Mouse (Mus musculus): ENCODE results near the gene Kdelc2. TPM values are rescaled to one million over a fixed set of nuclear protein-coding genes. Genes with fewer than 3 reads are reported as not detected.

Kdelc2 gene
- total RNA-seq, 4 experiments from 2014 or later = 5.9 to 7.3 (median 6.9) TPM

Small RNA genes within 50 kb of the gene (microRNA-seq; reads per million reads assigned to microRNA genes)
- 0 reads per million in 2 experiments for gene Mir130c

Other genes starting within 250 kb of the Kdelc2 start
- 10 to 100 TPM; 20.0 to 22.1 (median 21.0) TPM for gene Ddx10, start 136.0 kb upstream of the Kdelc2 start, total RNA-seq (2022)
- 10 to 100 TPM; 19.7 to 23.3 (median 21.4) TPM for gene Exph5, start 82.4 kb upstream of the Kdelc2 start, total RNA-seq (2022)
- 1 to 10 TPM in 2 of 4 experiments, under 1 TPM in 2; 0.50 to 1.6 (median 1.0) TPM for gene 4930550C14Rik, start 18.3 kb downstream of the Kdelc2 start, total RNA-seq (2022)
- 10 to 100 TPM; 15.5 to 21.8 (median 16.9) TPM for gene Atm, start 152.7 kb downstream of the Kdelc2 start, total RNA-seq (2022)
- 10 to 100 TPM; 18.8 to 21.7 (median 20.5) TPM for gene Npat, start 153.0 kb downstream of the Kdelc2 start, total RNA-seq (2022)
- gene Acat1, start 226.4 kb downstream of the Kdelc2 start, total RNA-seq (2022) = 10 to 100 TPM; 55.4 to 60.7 (median 56.5) TPM